Mouse (Mus musculus): ENCODE measurements at regions not wholly inside any gene's neighbourhood (a gene's known extent, or its start where the extent isn't known, plus 50 kb on each side); places are given as distances from the start of the nearest gene placed in this dataset.

DNA sequence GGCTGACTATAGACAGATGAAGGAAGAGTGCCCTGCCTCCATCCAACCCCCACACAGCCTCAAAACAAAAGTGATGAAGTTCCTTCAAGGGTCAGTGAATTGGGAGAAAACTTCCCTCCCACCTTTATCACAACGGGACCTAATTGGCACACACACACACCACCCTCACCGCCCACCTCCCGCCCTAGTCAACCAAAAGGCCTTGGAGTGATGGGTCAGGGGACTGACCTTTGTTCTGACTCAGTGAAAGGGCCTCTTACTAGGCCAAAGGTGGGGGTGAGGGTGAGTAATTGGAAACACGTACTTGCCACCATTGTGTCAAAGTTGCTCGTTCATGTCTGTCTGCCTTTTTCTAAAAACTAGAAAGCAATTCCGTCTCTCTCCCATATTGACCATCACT lies 386.4 kb downstream of the Sorl1 start:
- TF ChIP-seq CTCF (IDR thresholded peaks at IDR 0.05; ENCODE audit: low read depth, low read length) (no peak), TAL1 (conservative IDR thresholded peaks at IDR 0.05; ENCODE audit: low read depth, low read length) (no peak), GATA1 (IDR thresholded peaks at IDR 0.05; ENCODE audit: borderline replicate concordance, low read length) (no peak), POLR2AphosphoS5 (IDR thresholded peaks at IDR 0.05; ENCODE audit: insufficient replicate concordance, low read depth, low read length) (no peak), GATA2 (IDR thresholded peaks at IDR 0.05; ENCODE audit: borderline replicate concordance, low read depth, low read length) (no peak)

All from G1E (cell line).